Mouse (Mus musculus) limb, embryonic 15.5 days (tissue): ENCODE data around the gene Rhobtb1. TPM values are rescaled to one million over a fixed set of nuclear protein-coding genes. Genes with fewer than 3 reads are reported as not detected.

ENCODE experiments used
- ATAC-seq: fragments of 200-750 bp; cut with Nextera tagmentation; 2 replicates; pipeline ENCODE4 v1.8.0; 2017; ENCODE audit warnings: low read depth, moderate TSS enrichment; ENCODE audit not compliant: insufficient number of reproducible peaks, low FRiP score, low TSS enrichment
- H3K27ac ChIP-seq: fragments of 300-500 bp; sonication (generic); 2 replicates; pipeline ENCODE4 v1.5.1; 2015; ENCODE audit warnings: moderate library complexity, mild to moderate bottlenecking, inconsistent platforms
- H3K27me3 ChIP-seq: fragments of 300-500 bp; sonication (generic); 2 replicates; pipeline ENCODE4 v1.6.1; 2015; ENCODE audit warnings: inconsistent platforms
- H3K36me3 ChIP-seq: fragments of 300-500 bp; sonication (generic); 2 replicates; pipeline ENCODE4 v1.6.1; 2015; ENCODE audit warnings: inconsistent platforms
- H3K4me1 ChIP-seq: fragments of 300-500 bp; sonication (generic); 2 replicates; pipeline ENCODE4 v1.6.1; 2015; ENCODE audit warnings: inconsistent platforms
- H3K4me2 ChIP-seq: fragments of 300-500 bp; sonication (generic); 2 replicates; pipeline ENCODE4 v1.6.1; 2015; ENCODE audit warnings: mild to moderate bottlenecking, inconsistent platforms
- H3K4me3 ChIP-seq: fragments of 300-500 bp; sonication (generic); 2 replicates; pipeline ENCODE4 v1.5.1; 2015; ENCODE audit warnings: mild to moderate bottlenecking, inconsistent platforms
- H3K9ac ChIP-seq: fragments of 300-500 bp; sonication (generic); 2 replicates; pipeline ENCODE4 v1.6.1; 2015; ENCODE audit warnings: inconsistent platforms
- H3K9me3 ChIP-seq: fragments of 300-500 bp; sonication (generic); 2 replicates; pipeline ENCODE4 v1.6.1; 2016; ENCODE audit warnings: inconsistent platforms
- WGBS: fragments of 180-500 bp; shearing (Covaris S2); methylation state at CpG from one replicate; pipeline ENCODE4 v1.1.7; 2015; 5-methylcytosine and 5-hydroxymethylcytosine counted together
- polyA plus RNA-seq: library from polyadenylated mRNA; unstranded; fragments of >200 nt; fragmentation: Nextera tagmentation; extraction: Ambion mirVana; gene quantifications from 2 replicates; pipeline ENCODE4 v1.2.1, GENCODE M21; 2015

Rhobtb1 gene
- 27.0 and 31.6 TPM in 2 replicates for polyA plus RNA-seq

DNA sequence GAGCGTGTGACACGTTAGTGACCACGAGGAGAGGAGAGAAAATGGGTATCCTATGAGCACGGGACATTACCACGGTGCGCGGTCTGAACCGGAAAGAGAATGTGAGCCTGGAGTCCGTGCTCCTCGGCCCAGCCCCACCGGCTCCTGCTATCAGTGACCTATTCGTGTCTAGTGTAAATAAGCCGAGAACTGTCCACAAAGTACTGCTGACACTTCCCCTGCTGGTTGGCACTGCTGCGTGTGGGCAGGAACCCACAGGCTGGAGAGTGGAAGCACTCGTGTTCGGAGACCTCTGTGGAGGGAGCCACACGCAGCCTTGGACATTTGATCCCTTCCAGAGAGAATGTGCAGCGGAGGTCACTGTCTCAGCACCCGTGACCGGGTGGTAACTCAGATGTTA is at the start of gene Rhobtb1:
Gene Rhobtb1 (plus strand): TSS at position 390 of the 400 bp plus-strand sequence.
- Histone ChIP-seq H3K4me1 (no peaks in the 10 kb centered on the region), H3K4me2 (no peak within 1 kb of the TSS), H3K9ac (no peak within 1 kb of the TSS), H3K27me3 (no peaks in the 10 kb centered on the region), H3K36me3 (no peaks in the 10 kb centered on the region), H3K27ac (no peak within 1 kb of the TSS), H3K9me3 (no peaks in the 10 kb centered on the region), H3K4me3 (no peak within 1 kb of the TSS)
- ATAC-seq, result no peak
- 76% methylated on average over 20 of the region's 20 CpGs for WGBS

DNA sequence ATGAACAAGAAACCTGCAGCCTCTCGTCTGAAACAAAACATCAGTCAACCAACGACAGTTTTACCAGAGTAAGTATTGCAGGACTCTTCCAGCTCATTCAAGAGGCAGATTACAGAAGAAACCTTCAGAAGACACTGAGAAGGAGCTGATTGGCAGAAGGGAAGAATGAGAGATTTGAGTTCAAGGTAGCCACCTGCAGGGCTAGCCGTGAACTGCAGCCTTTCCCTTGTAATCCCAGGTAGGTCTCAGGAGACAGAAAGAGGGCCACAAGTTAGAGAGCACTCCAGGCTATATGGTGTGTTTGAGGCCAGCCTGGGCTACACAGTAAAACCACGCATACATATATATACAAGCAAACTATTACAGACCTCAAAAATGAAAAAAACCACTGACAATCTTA is 49.2 kb upstream of the Rhobtb1 start:
- no peak overlapping the region for H3K4me3 ChIP-seq
- H3K27me3 ChIP-seq, result no peaks in the 10 kb centered on the region
- no peaks in the 10 kb centered on the region for H3K4me1 ChIP-seq
- ATAC-seq, result no peak
- no peak overlapping the region for H3K27ac ChIP-seq
- no peaks in the 10 kb centered on the region for H3K36me3 ChIP-seq
- H3K4me2 ChIP-seq, result no peak overlapping the region
- WGBS, result 82% methylated on average over 4 of the region's 4 CpGs
- H3K9me3 ChIP-seq, result no peaks in the 10 kb centered on the region
- no peak overlapping the region for H3K9ac ChIP-seq

DNA sequence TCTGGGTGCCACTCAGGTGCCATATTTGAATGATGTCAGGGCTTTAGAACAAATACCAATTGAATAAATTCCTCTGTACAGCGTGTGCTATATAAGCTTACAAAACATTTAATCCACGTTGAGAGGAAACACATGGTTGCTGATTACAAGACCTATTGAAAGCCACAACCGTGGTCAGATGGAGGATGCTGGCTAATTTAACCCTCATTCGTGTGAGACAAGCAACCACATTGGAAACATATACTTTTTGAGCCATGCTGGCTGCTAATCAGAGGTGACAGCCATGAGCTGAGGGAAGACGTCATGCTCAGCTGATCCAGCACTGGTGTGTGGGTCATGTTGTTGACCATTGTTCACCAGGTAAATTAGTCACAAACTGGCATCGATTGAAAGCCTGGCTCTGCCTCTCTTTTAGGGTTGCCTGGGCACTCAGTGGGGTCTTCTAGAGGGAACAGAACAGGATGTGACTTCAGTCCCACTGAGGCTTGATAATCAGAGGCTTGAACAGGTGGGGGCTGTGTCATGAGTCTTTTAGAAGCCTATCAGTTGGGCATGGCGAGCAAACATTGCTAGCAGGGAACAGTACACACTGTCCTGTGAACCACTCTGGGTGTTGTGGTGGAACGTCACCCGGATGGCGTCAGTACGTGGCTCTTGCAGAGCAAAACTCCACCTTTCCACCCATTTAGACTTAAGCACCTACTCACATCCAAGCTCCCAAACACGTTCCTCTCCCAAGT is 46.9 kb upstream of the Rhobtb1 start:
- no peak overlapping the region for H3K4me3 ChIP-seq
- H3K4me2 ChIP-seq, result no peak overlapping the region
- H3K4me1 ChIP-seq, result peaks cover 13% of the 10 kb centered on the region; the same call in 1 of the 2 replicates
- no peak overlapping the region for H3K27ac ChIP-seq
- WGBS, result 70% methylated on average over 12 of the region's 12 CpGs
- H3K27me3 ChIP-seq, result no peaks in the 10 kb centered on the region
- no peaks in the 10 kb centered on the region for H3K36me3 ChIP-seq
- no peaks in the 10 kb centered on the region for H3K9me3 ChIP-seq
- no peak for ATAC-seq
- H3K9ac ChIP-seq, result no peak overlapping the region

DNA sequence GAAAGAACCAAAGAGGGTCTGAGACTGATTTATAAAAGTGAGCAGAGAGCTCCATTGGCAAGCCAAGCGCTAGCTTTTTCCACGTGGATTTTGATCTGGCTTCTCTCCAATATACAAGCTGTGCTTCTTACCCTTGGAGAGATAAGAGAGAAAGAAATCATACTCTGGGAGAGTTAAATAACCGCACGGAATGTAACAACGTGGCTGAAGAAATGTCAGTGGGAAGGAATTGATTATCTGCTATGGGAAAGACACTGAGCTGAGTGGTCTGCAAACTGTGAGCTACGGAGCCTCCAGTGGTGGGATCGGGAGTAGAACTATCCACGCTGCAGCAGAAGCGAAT is 46.4 kb upstream of the Rhobtb1 start:
- H3K9me3 ChIP-seq, result no peaks in the 10 kb centered on the region
- no peaks in the 10 kb centered on the region for H3K27me3 ChIP-seq
- no peak overlapping the region for H3K4me3 ChIP-seq
- no peak overlapping the region for H3K4me2 ChIP-seq
- H3K4me1 ChIP-seq, result peaks cover 13% of the 10 kb centered on the region; the same call in 1 of the 2 replicates
- no peak for ATAC-seq
- H3K27ac ChIP-seq, result no peak overlapping the region
- H3K36me3 ChIP-seq, result no peaks in the 10 kb centered on the region
- WGBS, result 58% methylated on average over 9 of the region's 9 CpGs
- no peak overlapping the region for H3K9ac ChIP-seq

DNA sequence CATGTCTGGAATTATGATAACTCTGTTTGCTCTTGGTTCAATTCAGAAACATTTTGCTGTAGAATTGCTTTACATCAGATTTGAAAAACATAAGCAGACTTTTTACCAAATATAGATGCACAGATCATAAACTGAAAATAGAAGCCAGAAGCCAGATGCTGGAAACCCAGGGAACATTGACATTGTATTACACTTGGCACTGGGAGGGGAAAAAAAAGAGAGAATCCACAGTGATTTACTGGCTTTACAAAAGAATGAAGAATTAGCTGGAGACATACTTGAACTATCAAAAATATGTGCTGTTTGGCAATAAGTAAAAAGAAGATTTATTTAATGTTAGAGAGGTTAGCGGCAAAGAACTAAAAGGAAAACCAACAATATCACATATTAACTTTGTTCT is 44.4 kb upstream of the Rhobtb1 start:
- no peaks in the 10 kb centered on the region for H3K36me3 ChIP-seq
- H3K9ac ChIP-seq, result no peak overlapping the region
- H3K27ac ChIP-seq, result no peak overlapping the region
- no peak overlapping the region for H3K4me2 ChIP-seq
- H3K4me1 ChIP-seq, result peaks cover 13% of the 10 kb centered on the region; the same call in 1 of the 2 replicates
- H3K27me3 ChIP-seq, result no peaks in the 10 kb centered on the region
- no peak for ATAC-seq
- no peak overlapping the region for H3K4me3 ChIP-seq
- WGBS, result 47% methylated on average over 1 of the region's 1 CpGs
- no peaks in the 10 kb centered on the region for H3K9me3 ChIP-seq

DNA sequence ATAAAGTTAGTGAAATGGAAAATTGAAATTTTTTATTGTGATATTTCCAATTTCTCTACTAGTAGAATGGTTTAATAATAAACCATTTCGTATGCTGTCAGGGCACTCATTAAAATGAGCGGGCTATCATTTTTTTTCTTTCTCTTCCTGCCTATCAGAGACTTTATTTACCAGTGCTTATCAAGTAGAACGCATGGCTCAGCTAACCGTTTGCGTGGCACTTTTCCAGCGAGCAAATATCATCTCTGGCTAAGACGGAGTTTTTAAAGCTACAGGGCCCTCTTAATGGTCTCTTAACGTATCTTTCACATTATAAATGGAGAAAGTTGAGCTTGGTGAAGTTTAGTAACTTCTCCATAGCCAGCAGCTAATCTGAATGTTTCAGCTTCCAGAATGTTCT is 44.0 kb upstream of the Rhobtb1 start:
- no peak overlapping the region for H3K27ac ChIP-seq
- no peaks in the 10 kb centered on the region for H3K27me3 ChIP-seq

DNA sequence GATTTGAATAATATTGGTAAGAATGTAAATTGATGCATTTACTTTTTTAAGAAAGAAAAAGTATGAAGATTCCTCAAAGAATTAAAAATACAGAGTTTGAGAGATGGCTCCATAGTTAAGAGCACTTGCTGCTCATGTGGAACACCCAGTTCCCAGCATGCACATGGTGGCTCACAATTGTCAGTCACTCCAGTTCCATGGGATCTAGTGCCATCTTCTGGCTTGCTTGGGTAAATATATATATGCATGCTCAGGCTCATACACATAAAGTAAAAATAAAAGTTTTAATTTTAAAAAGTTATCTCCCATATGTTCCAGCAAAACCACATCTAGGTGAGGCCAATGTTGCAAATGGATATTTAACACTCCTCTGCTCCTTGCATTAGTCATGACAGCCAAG is 36.9 kb upstream of the Rhobtb1 start:
- no peaks in the 10 kb centered on the region for H3K9me3 ChIP-seq
- H3K9ac ChIP-seq, result no peak overlapping the region
- no peak overlapping the region for H3K4me3 ChIP-seq
- no peak overlapping the region for H3K27ac ChIP-seq
- no peak for ATAC-seq
- peaks cover under 1% of the 10 kb centered on the region; the same call in 1 of the 2 replicates for H3K4me1 ChIP-seq
- H3K4me2 ChIP-seq, result no peak overlapping the region
- no peaks in the 10 kb centered on the region for H3K27me3 ChIP-seq
- no peaks in the 10 kb centered on the region for H3K36me3 ChIP-seq

More for the DNA sequence above, 44.0 kb upstream of the Rhobtb1 start:
- Histone ChIP-seq H3K4me3 (no peak overlapping the region), H3K36me3 (no peaks in the 10 kb centered on the region), H3K9ac (no peak overlapping the region), H3K9me3 (no peaks in the 10 kb centered on the region), H3K4me1 (peaks cover 13% of the 10 kb centered on the region; the same call in 1 of the 2 replicates), H3K4me2 (no peak overlapping the region)
- no peak for ATAC-seq
- 21% methylated on average over 8 of the region's 8 CpGs for WGBS

DNA sequence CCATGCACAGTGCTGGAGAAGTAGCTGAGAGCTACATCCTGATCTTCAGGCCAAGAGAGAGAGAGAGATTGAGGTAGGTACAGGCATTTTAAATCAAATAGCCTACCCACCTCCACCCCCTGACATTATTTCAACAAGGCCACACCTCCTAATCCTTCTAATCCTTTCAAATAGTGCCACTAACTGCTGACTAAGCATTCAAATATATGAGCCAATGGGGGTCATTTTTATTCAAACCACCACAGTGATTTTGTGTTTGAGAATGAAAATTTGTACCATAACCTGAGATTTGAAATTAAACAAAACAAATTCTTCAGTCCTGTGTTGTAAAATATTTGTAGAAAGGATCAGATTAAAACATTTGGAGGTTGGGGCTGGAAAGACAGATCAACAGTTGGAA is 33.2 kb upstream of the Rhobtb1 start:
- no peaks in the 10 kb centered on the region for H3K27me3 ChIP-seq
- H3K4me1 ChIP-seq, result peaks cover 6% of the 10 kb centered on the region
- no peak overlapping the region for H3K9ac ChIP-seq
- H3K36me3 ChIP-seq, result no peaks in the 10 kb centered on the region
- no peak overlapping the region for H3K27ac ChIP-seq
- H3K9me3 ChIP-seq, result no peaks in the 10 kb centered on the region
- no peak overlapping the region for H3K4me2 ChIP-seq
- H3K4me3 ChIP-seq, result no peak overlapping the region
- ATAC-seq, result no peak

DNA sequence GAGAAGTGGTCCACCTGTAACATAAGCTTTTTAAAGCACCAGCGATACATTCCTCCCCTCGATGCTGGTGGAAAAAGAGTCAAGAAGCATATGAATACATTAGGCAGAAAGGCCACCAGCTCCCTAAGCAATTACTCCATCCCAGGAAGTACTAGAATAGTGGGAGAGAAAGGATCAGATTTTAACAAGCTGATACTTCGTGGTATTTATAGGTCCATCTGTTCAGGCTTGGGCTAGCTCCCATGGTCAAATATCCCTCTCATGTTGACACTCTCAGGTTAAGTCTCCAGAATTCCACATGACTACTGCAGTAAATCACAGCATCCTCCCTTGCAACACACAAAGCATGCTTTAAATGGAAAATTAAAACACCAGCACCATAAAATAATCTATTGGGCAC is 32.3 kb upstream of the Rhobtb1 start:
- WGBS, result 38% methylated on average over 3 of the region's 3 CpGs
- Histone ChIP-seq H3K36me3 (no peaks in the 10 kb centered on the region), H3K9ac (no peak overlapping the region), H3K27me3 (no peaks in the 10 kb centered on the region), H3K4me1 (peaks cover 6% of the 10 kb centered on the region), H3K9me3 (no peaks in the 10 kb centered on the region), H3K4me2 (no peak overlapping the region), H3K27ac (peak overlapping the region; percentile 43; the same call in 1 of the 2 replicates), H3K4me3 (no peak overlapping the region)
- ATAC-seq, result no peak

DNA sequence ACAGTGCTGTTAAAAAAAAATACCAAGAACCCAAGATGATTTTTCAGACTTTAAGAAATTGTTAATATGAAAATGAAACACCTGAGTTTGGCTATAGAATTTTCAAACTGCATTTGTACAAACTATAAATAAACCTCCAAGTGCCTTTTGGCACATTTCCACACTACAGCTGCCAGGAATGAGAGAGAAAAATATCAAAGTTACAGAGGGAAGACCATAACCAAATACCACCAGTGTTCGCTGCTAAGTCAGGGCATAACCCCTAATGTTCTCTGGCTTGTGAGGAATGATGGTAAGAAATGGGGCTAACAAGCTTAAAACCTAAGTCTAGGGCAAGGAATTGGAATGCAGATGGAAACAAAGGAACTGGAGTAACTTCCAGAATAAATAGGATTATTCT is 31.8 kb upstream of the Rhobtb1 start:
- Histone ChIP-seq H3K27ac (peak overlapping the region; percentile 43), H3K36me3 (no peaks in the 10 kb centered on the region), H3K27me3 (no peaks in the 10 kb centered on the region), H3K4me3 (no peak overlapping the region), H3K9me3 (no peaks in the 10 kb centered on the region), H3K4me2 (no peak overlapping the region), H3K4me1 (peaks cover 6% of the 10 kb centered on the region), H3K9ac (no peak overlapping the region)
- no peak for ATAC-seq
- WGBS, result 28% methylated on average over 1 of the region's 1 CpGs

DNA sequence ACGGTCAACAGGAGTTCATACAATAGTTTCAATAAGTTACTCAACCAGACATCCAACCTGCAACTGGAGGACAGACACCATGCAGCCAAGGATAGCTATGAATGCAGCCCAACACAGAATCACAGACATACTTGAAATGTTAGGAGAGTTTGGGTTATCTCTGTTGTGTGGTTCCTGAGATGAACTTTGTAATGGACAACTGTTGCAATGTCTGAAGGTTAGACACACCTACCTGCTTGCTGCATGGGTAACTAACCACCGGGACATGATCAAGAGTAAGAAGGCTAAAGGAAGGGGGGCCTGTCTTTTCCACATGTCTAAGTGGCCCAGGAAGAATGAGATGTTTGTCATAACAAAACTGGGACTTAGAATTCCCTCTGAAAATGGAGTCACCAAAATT is 24.7 kb upstream of the Rhobtb1 start:
- H3K36me3 ChIP-seq, result no peaks in the 10 kb centered on the region
- no peaks in the 10 kb centered on the region for H3K27me3 ChIP-seq
- H3K27ac ChIP-seq, result no peak overlapping the region
- no peak overlapping the region for H3K4me2 ChIP-seq
- no peak overlapping the region for H3K9ac ChIP-seq
- ATAC-seq, result no peak
- 84% methylated on average over 2 of the region's 2 CpGs for WGBS
- H3K4me3 ChIP-seq, result no peak overlapping the region
- H3K9me3 ChIP-seq, result no peaks in the 10 kb centered on the region
- H3K4me1 ChIP-seq, result no peaks in the 10 kb centered on the region

DNA sequence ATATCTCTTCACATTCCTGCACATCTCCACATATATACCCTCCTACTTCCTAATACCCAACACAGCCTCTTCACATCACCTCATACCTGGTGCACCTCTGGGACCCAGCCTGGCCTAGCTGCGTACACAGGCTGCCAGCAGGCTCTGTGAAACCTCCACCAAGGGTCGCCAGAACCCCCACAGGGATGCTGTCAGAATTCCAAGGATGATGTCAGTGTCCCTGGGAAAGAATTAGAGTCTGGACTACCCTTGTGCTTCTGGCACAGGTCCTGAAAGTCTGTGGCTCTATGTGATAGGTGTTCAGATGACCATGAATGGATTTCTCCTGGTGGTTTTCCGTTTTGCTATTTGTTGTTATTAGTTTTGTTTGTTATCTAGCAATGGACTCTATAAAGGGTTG is 22.7 kb upstream of the Rhobtb1 start:
- Histone ChIP-seq H3K36me3 (no peaks in the 10 kb centered on the region), H3K27me3 (no peaks in the 10 kb centered on the region), H3K27ac (no peak overlapping the region), H3K9ac (no peak overlapping the region), H3K4me1 (no peaks in the 10 kb centered on the region), H3K9me3 (no peaks in the 10 kb centered on the region), H3K4me3 (no peak overlapping the region), H3K4me2 (no peak overlapping the region)
- ATAC-seq, result no peak
- WGBS, result 64% methylated on average over 3 of the region's 3 CpGs

DNA sequence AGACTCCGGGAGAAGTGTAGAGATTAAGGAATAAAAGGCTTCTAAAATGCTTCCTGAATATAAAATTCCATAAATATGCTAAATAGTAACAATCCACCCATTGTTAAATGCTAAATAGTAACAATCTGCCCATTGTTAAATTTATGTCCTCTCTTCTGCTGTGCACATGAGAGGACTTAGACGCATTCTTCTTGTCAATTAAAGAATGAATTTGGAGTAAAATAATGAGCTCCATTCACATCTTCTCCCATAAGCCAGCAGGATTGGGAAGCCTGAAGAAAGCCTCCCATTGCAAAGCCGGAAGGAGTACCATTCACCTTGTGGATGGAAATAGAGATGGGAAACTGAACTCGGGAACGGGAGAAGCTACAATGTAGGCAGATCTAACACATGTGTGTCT is 20.6 kb upstream of the Rhobtb1 start:
- no peaks in the 10 kb centered on the region for H3K9me3 ChIP-seq
- 61% methylated on average over 5 of the region's 5 CpGs for WGBS
- H3K4me1 ChIP-seq, result no peaks in the 10 kb centered on the region
- no peak overlapping the region for H3K9ac ChIP-seq
- ATAC-seq, result no peak
- H3K27me3 ChIP-seq, result no peaks in the 10 kb centered on the region
- no peak overlapping the region for H3K27ac ChIP-seq
- no peak overlapping the region for H3K4me2 ChIP-seq
- H3K36me3 ChIP-seq, result no peaks in the 10 kb centered on the region
- H3K4me3 ChIP-seq, result no peak overlapping the region
